Mouse (Mus musculus): Measurements from ENCODE around the gene Ift88. TPM values are rescaled to one million over a fixed set of nuclear protein-coding genes. Genes with fewer than 3 reads are reported as not detected.
A peak's percentile ranks its signal among the peaks of the same experiment; 100 is the strongest.

Ift88 gene
- polyA plus RNA-seq, 1 experiment = 22.8 TPM

DNA sequence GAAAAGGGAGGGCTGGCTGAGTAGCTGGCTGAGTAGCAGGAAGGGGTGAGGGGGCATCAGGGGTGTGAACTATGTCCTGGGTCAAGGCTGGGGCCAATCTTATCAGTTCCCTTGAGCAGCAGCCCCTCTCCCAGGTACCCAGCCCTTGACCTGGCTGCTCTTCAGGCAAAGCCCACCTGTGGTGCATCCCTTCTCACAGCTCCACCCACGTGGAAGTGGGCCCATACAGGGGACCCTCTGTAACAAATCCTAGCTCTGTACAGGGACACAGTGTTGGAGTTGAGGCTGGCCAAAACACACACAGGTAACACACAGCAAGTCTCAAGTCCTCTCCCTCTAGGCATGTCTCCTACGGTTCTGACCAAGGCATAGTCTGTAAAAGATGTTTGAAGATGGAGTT, 103.7 kb downstream of the Ift88 start:
- Histone ChIP-seq H3K4me3 (ENCODE audit: insufficient read depth, low read length) (no peak overlapping the region), H3K27ac (ENCODE audit: insufficient read depth, low read length) (no peak overlapping the region), H3K4me1 (ENCODE audit: control insufficient read depth, insufficient read depth, low read length) (no peaks in the 10 kb centered on the region)
- no peak for TF ChIP-seq CTCF (IDR thresholded peaks at IDR 0.05; ENCODE audit: borderline replicate concordance, insufficient read depth, low read length)
- no peak for TF ChIP-seq POLR2A (IDR thresholded peaks at IDR 0.05; ENCODE audit: low read depth, low read length)

GRCm38 (mm10) chr14:57529086-57529785, 105.4 kb downstream of the Ift88 start:
- no peak overlapping the region for H3K27ac ChIP-seq (ENCODE audit: insufficient read depth, low read length)
- no peak overlapping the region for H3K4me3 ChIP-seq (ENCODE audit: insufficient read depth, low read length)
- H3K4me1 ChIP-seq (ENCODE audit: control insufficient read depth, insufficient read depth, low read length) = no peaks in the 10 kb centered on the region
- TF ChIP-seq CTCF (IDR thresholded peaks at IDR 0.05; ENCODE audit: borderline replicate concordance, insufficient read depth, low read length) = no peak
- TF ChIP-seq POLR2A (IDR thresholded peaks at IDR 0.05; ENCODE audit: low read depth, low read length) = no peak

DNA sequence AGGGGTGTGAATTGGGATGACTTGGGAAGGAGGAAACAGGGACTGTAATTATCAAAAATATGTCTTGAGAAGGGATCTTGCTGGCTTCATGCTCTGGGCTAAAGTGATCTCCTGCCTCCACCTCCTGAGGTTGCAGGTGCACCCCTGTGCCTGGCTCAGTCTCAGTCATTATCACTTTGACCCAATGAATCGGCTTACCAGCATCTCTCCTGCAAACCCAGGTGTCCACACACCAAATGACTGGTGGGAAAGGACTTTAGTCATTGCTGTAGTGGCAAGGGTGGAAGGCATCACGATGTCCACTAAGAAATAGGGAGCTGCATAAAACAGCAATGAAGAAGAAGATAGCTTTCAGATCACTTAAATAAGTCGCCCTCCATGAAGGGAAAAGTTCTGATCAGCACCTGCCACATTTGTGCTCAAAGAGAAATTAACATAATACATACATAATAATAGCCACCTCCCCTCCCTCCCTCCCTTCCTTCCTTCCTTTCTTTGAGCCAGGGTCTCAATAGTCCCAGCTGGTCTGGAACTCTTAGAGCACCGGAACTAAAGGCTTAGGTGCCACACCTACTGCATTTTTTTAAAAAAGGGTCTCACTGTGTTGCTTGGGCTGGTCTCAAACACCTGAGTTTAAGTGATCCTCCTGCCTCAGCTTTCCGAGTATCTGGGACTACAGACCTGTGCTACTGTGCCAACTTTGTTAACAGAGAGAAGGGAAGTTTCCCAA, 106.1 kb downstream of the Ift88 start:
- TF ChIP-seq POLR2A (IDR thresholded peaks at IDR 0.05; ENCODE audit: low read depth, low read length) (no peak), CTCF (IDR thresholded peaks at IDR 0.05; ENCODE audit: borderline replicate concordance, insufficient read depth, low read length) (no peak)
- Histone ChIP-seq H3K4me1 (ENCODE audit: control insufficient read depth, insufficient read depth, low read length) (peaks cover 2% of the 10 kb centered on the region; the same call in 1 of the 2 replicates), H3K4me3 (ENCODE audit: insufficient read depth, low read length) (no peak overlapping the region), H3K27ac (ENCODE audit: insufficient read depth, low read length) (no peak overlapping the region)

GRCm38 (mm10) chr14:57532577-57532976, 108.7 kb downstream of the Ift88 start:
- no peak overlapping the region for H3K4me3 ChIP-seq (ENCODE audit: insufficient read depth, low read length)
- no peak overlapping the region for H3K27ac ChIP-seq (ENCODE audit: insufficient read depth, low read length)
- TF ChIP-seq POLR2A (IDR thresholded peaks at IDR 0.05; ENCODE audit: low read depth, low read length) (no peak), CTCF (IDR thresholded peaks at IDR 0.05; ENCODE audit: borderline replicate concordance, insufficient read depth, low read length) (no peak)
- H3K4me1 ChIP-seq (ENCODE audit: control insufficient read depth, insufficient read depth, low read length) = peaks cover 2% of the 10 kb centered on the region; the same call in 1 of the 2 replicates

GRCm38 (mm10) chr14:57533214-57533613, 109.4 kb downstream of the Ift88 start:
- TF ChIP-seq CTCF (IDR thresholded peaks at IDR 0.05; ENCODE audit: borderline replicate concordance, insufficient read depth, low read length) (peak; percentile 67; the same call in 1 of the 2 replicates), POLR2A (IDR thresholded peaks at IDR 0.05; ENCODE audit: low read depth, low read length) (no peak)
- Histone ChIP-seq H3K4me1 (ENCODE audit: control insufficient read depth, insufficient read depth, low read length) (peaks cover 2% of the 10 kb centered on the region; the same call in 1 of the 2 replicates), H3K27ac (ENCODE audit: insufficient read depth, low read length) (no peak overlapping the region), H3K4me3 (ENCODE audit: insufficient read depth, low read length) (no peak overlapping the region)

DNA sequence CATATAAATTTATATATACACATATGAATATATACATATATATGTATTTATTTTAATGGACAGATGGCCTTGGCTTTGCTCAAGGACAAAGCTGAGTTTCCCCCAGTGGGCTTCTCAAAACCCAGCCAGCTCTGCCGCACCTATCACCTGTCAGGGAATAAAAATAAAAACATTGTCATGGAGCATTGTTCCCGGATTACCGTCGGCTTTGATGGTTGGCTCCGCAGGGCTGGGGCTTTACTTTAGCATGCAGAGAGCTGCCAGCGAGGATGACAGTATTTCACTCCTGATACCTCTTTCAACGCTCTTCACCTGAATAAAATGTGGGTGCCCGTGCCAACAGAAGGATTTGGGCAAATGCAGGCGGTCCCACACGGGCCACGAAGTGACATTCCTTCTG, 110.0 kb downstream of the Ift88 start:
- Histone ChIP-seq H3K4me1 (ENCODE audit: control insufficient read depth, insufficient read depth, low read length) (peaks cover 2% of the 10 kb centered on the region; the same call in 1 of the 2 replicates), H3K27ac (ENCODE audit: insufficient read depth, low read length) (no peak overlapping the region), H3K4me3 (ENCODE audit: insufficient read depth, low read length) (no peak overlapping the region)
- TF ChIP-seq POLR2A (IDR thresholded peaks at IDR 0.05; ENCODE audit: low read depth, low read length) (no peak), CTCF (IDR thresholded peaks at IDR 0.05; ENCODE audit: borderline replicate concordance, insufficient read depth, low read length) (no peak)

- Histone ChIP-seq H3K4me3 (ENCODE audit: insufficient read depth, low read length) (no peak overlapping the region), H3K4me1 (ENCODE audit: control insufficient read depth, insufficient read depth, low read length) (peaks cover 2% of the 10 kb centered on the region; the same call in 1 of the 2 replicates), H3K27ac (ENCODE audit: insufficient read depth, low read length) (no peak overlapping the region)
- TF ChIP-seq POLR2A (IDR thresholded peaks at IDR 0.05; ENCODE audit: low read depth, low read length) = no peak
- TF ChIP-seq CTCF (IDR thresholded peaks at IDR 0.05; ENCODE audit: borderline replicate concordance, insufficient read depth, low read length) = no peak
Measured at GRCm38 (mm10) chr14:57534346-57534745, 110.5 kb downstream of the Ift88 start.

DNA sequence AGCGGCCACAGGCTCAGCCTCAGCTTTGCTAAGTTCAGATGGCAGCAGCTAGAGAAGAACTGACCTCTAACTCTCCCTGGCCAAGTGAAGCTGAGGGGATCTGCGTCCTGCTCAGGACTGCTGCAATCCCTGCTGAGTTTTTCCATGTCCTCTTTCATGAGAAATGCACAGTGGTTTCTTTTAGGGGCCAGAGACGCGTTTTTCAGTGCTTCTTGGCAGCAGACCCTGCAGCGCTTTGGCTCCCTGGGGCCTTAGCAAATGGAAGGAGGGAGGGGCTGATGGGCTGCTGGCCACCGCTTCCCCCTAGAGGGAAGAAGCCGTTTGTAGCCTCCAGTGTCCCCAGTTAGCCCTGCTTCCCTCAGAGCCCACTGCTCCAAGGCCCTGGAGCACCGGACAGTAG, 111.1 kb downstream of the Ift88 start:
- TF ChIP-seq CTCF (IDR thresholded peaks at IDR 0.05; ENCODE audit: borderline replicate concordance, insufficient read depth, low read length) = no peak
- no peak for TF ChIP-seq POLR2A (IDR thresholded peaks at IDR 0.05; ENCODE audit: low read depth, low read length)
- Histone ChIP-seq H3K27ac (ENCODE audit: insufficient read depth, low read length) (no peak overlapping the region), H3K4me1 (ENCODE audit: control insufficient read depth, insufficient read depth, low read length) (peaks cover 2% of the 10 kb centered on the region; the same call in 1 of the 2 replicates), H3K4me3 (ENCODE audit: insufficient read depth, low read length) (no peak overlapping the region)

GRCm38 (mm10) chr14:57535646-57536045, 111.8 kb downstream of the Ift88 start:
- Histone ChIP-seq H3K27ac (ENCODE audit: insufficient read depth, low read length) (no peak overlapping the region), H3K4me1 (ENCODE audit: control insufficient read depth, insufficient read depth, low read length) (peaks cover 2% of the 10 kb centered on the region; the same call in 1 of the 2 replicates), H3K4me3 (ENCODE audit: insufficient read depth, low read length) (no peak overlapping the region)
- TF ChIP-seq POLR2A (IDR thresholded peaks at IDR 0.05; ENCODE audit: low read depth, low read length) (no peak), CTCF (IDR thresholded peaks at IDR 0.05; ENCODE audit: borderline replicate concordance, insufficient read depth, low read length) (no peak)

DNA sequence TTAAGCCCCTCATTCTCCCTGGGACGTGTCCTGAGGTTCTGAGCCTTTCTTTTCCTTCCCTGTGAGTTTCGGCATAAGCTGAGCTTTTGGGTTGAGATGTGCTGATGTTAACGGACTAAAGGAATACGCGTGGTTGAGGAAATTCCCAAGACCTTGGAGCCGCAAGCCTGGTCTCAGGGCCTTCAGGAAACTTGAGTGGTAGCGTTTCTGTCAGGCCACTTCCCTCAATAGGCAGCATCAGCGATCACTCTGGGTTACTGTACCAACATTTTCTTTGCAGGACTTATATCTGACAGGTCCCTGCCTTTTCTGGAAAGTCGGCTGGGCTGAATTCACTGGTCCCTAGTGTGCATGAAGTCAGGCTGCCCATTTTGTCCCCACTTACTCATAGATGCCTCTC, 113.0 kb downstream of the Ift88 start:
- Histone ChIP-seq H3K27ac (ENCODE audit: insufficient read depth, low read length) (no peak overlapping the region), H3K4me1 (ENCODE audit: control insufficient read depth, insufficient read depth, low read length) (peaks cover 2% of the 10 kb centered on the region; the same call in 1 of the 2 replicates), H3K4me3 (ENCODE audit: insufficient read depth, low read length) (no peak overlapping the region)
- TF ChIP-seq CTCF (IDR thresholded peaks at IDR 0.05; ENCODE audit: borderline replicate concordance, insufficient read depth, low read length) (no peak), POLR2A (IDR thresholded peaks at IDR 0.05; ENCODE audit: low read depth, low read length) (no peak)

All from embryonic fibroblast, embryonic 13.5 days (primary cell).